Mouse (Mus musculus) right cerebral cortex, postnatal 4 days (tissue): ENCODE results near the gene Clec11a.
"Not testable (repeated sequence)": the region's sequence is repeated elsewhere in the genome, so short reads cannot be mapped to it uniquely, and the experiment has no call there.

ENCODE experiments used
- DNase-seq: peaks from one replicate; pipeline ENCODE4 v3.0.0-alpha.2; 2022

Clec11a gene

DNA sequence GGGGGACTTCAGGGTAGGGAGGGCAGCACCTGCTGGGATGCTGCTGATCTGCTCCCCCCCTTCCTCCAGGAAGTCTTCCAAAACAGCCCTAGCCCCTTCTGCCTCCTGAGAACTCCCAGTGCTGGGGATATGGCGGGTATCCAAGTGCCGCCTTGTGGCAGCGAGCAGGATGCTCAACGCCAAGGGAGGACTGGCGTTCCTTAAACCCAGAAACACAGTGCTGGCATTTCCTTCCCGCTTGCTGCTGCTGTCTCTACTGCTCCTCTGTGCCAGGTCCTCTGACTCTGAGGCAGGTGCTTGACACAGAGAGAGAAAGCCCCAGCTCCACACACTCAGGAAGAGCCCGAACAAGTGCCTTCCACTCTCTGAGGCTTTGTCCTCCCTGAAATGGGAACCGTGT, 14.2 kb upstream of the Clec11a start:
- peak; percentile 79 for DNase-seq

DNA sequence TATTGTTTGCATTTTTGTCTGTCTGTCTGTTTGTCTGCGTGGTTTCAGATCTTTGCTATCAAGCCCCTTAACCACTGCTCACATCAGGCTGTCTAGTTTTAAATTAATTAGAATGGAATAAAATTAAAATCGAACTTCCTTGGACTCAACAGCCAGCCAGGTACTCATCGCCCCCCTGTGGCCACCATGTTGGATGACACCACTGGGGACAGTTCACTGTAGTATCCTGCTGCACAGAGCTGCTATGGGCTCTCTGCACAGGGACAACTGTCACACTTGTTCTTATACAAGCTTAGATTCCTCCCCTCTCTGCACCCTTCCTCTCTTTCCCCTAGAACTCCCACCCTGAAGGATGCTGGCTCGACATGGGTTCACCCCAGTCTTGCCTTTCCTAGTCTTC, 11.2 kb upstream of the Clec11a start:
- DNase-seq = no peak

DNA sequence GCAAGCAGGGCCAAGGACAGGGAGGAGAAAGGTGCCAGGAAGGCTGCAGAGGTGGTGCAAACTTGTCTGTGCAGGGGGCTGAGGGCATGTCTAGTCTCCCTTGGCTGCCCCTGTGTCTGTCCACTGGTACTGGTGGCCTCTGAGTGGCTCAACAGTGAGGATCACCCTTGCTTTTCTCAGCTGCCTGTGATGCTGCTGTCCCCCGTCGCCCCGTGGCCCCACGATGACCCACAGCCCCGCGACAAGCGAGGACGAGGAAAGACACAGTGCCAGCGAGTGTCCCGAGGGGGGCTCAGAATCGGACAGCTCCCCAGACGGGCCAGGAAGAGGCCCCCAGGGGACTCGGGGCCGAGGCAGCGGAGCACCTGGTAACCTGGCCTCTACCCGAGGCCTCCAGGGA, 5.8 kb upstream of the Clec11a start:
- DNase-seq = no peak

DNA sequence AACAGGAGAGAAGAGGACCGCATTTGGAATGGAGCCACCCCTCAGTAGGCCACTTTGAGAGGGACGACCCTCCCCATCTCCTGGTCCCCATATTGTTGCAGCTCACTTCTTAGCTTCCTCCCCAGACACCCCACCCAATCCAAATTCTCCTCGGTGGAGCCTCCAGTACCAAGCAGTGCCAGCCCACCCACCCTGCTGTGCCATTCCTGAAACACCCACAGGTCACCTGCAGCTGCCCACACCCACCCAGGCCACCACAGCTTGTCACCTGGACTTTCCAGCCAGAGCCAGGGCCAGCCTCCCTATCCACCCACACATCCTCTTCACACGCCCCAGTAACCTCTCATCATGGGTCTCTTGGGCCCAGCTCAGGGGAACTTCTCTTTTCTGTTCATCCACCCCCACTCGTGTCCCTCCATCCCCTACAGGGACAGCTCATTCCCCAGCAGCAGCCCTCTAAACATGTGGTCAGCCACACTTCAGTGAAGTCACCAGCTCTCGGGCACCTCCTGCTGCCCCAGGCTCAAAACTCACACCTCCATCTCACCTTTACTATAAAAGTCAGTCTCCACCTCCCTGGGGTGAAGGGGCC, 5.1 kb upstream of the Clec11a start:
- no peak for DNase-seq

DNA sequence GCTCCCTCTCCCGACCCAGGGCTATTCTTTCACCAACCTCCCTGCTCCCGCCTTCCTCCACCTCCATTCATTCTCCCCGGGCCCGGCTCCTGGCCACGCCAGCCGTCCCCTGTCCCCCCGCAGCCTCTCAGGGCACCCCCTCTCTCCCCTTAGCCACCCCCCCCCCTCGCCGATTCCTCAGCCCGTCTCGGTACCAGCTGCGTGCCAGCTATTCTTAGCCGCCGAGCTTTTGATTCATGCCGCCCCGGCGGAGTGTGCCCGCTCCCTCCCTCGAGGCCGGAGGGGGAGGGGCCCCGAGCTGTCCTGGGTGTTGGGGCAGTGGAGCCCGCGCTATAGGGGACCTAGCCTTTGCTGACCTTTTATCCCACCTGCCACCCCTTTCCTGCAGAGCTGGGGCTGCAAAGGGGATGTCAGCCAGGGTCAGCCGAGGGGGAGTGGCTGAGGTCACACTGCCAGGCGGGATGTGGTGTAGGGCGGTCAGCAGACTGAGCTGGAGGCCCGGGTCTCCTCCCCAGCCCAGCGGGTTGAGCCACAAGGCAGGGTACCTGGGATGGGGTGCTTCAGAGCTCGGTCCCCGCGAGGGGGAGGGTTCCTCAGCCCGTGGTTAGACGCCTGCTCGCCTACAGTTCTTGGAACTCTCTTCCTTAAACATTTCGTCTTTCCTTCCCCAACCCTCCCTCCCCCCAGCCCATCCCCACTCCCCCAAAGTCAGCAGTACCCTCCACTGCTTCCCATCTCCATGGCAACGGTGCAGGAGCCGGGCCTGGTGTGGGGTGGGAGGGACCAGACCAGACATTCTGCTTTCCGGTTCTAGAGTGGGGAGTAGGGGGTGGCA, 4.4 kb upstream of the Clec11a start:
- DNase-seq = peak; percentile 69

DNA sequence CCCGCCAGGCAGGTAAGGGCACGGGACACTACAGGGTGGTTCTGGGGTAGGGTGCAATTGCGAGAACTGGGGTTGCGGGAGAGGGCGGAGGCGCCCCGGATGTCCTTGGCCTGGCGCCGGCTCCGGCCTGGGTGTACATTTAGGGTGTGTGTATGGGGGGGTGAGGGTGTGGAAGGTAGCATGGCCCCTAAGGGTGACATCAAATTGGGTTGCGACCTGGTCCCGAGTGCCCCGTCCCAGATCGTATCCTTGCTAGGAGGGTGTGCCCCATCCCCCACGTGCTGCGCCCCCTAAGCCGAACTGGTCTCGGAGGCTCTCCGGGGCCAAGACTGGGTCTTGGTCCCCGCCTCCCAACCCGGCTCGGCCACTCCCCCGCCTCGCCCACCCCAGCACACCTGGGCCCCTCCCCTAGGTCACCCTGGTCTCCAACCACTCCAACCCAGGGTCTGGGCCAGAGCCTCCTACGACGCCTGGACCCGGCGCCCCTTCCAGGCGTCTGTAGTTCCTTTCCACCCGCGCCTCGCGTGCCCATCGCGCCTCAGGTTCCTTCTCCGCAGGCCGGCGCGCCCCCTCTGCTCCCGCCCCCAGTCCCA, 3.7 kb upstream of the Clec11a start:
- DNase-seq = peak; percentile 41

DNA sequence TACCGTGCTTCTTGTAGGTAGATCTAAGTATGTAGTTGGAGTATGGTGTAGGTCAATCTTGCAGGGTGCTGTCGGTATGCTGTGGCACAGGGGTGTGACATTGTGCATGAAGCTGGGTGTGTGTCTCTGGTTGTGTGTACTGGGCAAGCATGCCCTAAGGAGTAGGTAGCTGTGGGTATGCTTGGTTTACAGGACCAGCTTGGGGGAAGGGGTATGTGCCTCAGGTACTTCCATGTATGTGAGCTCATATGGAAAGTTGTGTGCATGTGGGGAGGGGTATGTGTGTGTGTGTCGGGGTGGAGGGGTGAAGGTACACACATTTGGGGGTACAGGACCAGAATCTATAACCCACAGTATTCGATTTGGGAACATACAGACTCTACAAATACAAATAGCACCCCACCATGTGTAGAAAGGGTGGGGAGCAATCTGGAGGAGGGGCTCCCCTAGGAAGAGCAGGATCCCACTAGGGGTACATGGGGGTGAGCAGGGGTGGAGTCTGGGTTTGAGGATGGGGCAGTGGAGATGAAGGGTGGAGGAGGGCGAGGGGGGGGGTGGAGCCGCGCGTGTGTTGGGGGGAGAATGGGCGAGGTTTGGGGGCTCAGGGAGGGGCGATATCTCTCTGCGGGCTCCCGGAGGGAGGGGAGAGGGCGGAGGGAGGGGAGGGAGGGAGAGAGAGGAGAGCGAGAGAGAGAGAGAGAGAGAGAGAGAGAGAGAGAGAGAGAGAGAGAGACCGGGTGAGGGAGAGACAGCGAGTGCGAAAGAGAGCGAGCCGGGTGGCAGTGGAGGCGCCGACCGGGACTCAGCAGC, 3.0 kb upstream of the Clec11a start, which contains the start of gene Shank1:
Gene Shank1 (plus strand): TSS at position 779 of the 810 bp plus-strand sequence.
- peak; percentile 64 for DNase-seq

DNA sequence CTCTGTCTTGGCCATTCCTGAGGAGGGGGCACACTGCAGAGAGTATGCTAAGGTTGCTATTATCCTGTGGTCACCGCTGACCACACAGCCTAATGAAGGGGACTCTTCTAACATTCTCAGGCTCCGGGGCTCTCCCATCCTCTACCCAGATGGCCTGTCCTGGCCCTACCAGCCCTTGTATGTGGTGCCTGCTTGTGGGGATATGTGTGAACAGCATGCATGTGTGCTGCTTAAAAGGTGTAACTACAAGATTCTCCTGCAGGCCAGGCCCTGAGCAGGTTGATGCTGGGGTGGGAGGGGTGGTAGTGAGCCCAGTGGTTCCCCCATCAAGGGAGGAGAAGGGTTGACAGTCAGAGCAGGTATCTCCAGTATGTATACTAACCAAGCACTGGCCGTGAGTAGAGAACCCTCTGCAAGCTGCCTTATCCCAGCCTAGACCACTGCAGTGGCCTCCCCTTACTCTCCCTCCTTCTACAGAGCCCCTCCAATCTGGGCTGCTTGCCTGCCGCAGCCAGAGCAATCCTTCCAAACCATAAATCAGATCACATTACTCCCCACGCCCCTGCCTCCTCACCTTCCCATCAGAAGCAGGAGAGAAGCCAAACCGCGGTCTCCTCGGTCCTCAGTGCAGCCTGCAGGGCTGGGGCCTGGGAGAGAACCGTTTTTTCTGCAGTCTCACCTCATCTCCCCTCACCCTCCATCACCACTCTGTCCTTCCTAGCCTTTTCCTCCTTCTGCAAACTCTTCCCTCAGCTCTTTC, 739 bp upstream of the Clec11a start:
- no peak for DNase-seq

DNA sequence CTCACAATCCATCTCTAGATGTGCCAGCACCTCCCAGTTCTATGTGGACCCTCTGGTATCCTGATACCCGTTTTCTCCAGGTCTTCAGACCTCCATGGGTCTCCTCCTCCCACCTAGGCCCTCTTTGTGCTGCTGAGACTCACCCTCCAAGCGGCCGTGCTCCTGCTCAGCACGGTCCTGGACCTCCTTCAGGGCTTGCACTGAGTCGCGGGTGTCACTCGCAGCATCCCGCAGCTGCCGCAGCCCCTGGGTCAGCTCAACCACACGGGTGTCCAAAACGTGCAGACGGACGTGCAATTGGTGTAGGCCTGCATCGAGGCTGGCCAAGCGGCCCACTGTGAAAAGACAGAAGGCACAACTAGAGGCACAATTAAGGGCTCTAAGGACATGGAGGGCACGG, 1.0 kb downstream of the Clec11a start:
- no peak for DNase-seq

DNA sequence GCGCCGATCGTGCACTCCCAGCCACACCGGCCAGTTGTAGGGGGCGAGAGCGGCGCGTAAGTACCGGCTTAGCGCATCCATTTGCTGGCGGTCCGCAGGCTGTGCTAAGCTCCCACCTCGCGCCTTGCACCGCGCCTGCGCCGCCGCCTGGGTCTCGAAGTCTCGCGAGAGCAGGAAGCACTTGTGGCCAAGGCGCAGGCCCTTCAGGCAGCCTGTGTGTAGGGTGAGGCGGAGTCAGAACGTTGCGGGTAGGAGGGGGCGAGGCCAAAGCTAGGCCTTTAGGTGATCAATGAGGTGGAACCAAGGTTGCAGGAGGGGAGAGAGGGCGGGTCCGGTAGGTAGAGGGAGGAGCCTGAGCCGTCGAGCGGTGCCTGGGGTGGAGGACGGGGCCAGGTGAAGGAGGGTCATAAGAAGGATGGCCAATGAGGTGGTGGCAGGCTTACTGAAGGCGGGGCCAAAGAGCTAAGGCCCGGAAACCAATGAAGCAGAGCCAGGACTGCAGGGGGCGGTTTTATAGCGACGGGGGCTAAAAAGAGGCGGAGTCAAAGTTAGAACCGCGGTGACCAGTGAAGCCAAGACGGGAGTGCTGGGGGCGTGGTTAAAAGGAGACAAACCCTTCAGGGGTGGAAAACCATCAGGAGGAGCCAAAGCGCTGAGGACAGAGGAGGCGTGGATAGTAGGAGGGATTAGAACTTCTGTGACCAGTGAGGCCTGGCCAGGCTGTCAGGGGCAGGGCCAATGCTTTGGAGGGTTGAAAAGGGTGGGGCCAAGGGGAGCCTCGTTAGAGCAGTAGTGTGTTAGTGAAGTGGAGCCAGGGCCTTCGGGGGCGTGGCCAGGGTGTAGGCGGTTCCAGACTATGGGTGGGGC, 1.7 kb downstream of the Clec11a start:
- peak; percentile 93 for DNase-seq

DNA sequence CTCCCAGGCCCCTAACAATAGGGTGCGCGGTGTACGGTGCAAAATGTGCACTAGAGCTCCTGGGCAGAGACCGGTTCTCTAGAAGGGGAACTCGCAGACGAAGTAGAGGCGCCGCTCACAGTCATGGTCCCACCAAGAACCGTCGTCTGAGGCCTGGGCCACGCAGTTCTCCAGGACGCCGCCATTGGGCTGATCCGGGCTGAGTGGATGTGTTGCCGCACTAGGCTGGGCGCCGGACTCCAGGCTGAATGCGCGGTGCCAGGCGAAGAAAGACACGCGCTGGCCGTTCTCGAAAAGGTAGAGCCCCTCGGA, 2.3 kb downstream of the Clec11a start:
- DNase-seq = no peak

DNA sequence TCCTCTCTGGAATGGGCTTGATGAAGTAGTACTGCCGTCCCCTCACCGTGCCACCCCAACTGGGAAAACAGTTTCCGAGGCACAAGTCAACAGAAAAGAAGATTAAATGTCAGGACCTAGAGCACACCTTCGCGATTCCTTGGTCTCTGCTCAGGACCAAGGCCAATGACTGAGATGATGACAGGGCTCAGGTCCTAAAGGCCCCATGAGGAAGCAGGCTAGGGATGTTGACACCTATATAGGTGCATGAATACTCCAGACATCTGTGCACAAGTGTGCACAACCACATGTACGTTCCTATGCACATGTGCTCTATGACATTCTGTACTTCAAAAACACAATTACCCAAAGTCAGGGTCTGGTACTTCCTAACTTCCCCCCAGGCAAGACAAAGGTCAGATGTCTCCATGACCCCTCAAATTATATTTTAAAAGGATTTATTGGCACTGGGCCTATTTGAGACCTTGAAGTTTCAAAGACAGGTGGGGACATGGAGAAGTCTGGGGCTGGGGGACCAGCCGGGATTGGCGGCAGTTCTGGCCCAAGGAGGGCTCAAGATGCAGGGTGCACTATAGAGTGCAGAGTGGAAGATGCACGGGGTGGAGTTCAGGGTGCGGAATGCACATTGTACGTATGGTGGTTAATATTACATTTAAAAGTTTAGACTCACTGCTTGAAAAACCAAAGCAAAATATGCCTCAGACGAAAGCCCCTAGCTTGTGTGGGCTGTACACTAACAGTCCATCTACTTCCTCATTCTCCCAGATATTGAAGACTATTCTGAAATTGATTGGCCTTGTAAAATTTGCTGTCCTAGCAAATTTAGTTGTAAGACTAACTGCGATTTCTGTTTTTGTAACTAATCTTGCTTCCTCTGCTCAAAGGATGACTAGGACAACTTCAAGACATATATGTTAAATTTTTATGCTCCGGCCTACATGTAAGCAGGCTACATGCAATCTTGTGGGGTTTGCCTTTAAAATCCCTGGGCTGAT, 3.1 kb downstream of the Clec11a start:
- DNase-seq = no peak

DNA sequence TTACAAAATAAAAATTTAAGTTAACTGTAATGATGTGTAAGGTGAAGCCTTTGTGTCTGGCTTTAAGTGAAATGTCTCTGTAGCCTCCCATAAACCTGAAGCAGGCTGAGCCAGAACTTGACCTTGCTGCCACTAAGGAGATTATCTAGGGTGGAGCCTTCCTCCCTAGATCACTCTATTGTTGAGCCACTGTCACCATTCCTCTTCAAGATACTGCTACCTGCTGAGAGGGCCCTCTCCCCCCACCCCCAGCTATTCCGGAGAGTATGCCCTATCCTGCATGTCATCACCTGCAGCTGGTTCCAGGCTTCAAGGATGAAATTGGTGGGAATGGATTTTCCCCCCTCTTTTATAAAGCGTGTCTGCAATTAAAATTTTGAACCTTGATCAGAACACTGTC, 9.2 kb downstream of the Clec11a start:
- DNase-seq = not testable (repeated sequence)

DNA sequence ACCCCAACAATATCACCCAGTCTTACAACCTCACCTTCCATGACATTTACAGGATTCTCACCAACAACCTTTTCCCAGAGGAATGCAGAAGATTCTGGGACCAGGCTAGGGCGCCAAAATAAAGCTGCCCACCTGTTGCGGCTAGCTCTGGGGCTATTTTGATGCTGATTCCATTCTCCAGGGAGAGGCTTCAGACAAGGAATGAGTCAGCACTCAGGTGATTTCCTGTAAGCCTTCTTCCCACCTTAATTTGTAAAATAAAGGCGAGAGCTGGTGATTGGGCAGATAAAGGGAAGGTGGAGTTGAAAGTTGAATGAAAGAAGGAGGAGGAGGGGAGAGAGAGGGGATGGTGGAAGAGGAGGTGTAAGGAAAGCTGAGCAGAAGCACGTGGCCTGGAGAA, 15.3 kb downstream of the Clec11a start:
- DNase-seq = no peak

DNA sequence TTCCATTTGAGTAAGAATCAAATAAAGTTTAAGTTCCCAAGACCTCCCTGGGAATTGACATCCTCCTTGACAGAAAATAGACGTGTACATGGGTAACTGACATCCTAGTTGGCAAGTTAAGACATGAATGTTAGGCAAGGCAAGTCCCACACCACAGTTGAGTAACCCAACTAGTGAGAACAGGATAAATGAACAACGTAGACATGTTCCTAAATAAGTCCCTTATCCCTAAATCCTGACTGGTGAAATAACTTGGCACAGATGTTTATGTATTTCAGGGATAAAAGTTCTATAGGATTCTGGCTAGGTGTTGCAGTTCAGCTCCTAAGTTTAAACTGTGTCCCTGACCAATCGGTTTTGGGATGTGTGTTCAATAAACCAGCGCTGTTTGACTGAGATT, 15.7 kb downstream of the Clec11a start:
- no peak for DNase-seq

DNA sequence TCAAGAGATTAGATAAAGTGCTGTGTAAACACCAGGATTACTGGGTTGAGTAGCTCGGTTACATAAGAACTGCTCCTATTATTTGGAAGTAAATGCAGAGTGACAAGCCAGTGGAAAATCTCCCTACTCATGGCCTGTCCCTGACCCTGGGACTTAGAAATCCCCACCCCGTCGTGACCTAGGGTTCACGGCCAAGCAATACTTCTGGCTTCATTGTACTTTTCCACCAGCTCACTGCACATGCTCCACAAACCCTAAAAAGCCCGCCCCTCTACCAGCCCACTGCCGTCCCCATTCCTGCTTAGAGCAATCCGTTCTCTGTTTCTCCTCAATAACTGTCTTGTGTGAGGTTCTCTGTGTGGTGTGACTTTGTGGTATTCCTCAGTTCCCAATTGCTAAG, 18.9 kb downstream of the Clec11a start:
- DNase-seq = no peak

DNA sequence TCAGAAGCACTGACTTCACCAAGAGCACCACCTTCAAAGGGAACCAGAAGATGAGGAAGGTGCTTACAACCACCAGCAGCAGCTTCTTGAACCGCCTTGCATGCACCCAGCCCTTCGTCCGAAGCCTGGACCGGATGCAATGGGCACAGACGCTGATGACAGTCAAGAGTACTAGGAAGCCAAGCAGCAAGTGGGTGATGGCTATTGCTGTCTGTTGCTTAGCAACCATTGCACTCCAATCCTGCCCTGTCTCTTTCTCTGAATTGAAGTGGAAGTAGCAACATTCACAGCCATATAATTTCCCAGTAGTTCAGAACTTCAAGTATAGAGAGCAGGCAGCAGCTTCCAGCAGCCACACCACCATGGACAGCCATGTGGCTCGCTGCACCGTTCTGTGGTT, 25.1 kb downstream of the Clec11a start:
- no peak for DNase-seq

DNA sequence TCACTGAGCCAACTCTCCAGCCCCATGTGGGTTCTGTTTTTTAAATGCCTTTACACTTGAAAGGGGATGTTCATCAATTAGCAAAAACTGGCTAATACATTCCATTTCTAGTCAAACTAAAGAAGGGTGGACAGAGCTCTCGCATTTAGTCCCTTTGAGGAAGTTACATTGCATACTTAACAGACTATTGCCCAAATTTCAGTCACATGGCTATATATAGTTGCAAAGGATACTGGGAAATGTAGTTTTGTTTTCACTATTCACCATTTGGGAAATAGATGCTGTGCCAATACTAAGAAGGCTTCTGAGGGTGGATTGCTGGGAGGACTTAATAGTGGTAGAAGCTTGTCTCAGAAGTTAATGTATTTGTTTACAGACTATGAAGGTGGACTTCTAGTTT, 25.7 kb downstream of the Clec11a start:
- no peak for DNase-seq

DNA sequence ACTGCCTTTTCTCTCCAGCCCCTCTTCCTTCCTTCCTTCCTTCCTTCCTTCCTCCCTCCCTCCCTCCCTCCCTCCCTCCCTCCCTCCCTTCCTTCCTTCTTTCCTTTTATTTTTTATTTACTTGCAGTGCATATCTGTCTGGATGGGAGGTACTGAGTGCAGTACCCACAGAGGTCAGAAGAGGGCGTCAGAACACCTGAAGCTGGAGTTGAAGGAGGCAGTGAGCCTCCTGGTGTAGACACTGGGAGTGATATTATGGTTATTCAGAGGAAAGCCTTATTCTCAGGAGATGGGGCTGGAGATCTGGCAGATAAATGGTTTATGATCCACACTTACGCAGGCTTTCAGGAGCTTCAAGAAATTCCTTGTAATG, 29.5 kb downstream of the Clec11a start:
- DNase-seq = peak; percentile 65

DNA sequence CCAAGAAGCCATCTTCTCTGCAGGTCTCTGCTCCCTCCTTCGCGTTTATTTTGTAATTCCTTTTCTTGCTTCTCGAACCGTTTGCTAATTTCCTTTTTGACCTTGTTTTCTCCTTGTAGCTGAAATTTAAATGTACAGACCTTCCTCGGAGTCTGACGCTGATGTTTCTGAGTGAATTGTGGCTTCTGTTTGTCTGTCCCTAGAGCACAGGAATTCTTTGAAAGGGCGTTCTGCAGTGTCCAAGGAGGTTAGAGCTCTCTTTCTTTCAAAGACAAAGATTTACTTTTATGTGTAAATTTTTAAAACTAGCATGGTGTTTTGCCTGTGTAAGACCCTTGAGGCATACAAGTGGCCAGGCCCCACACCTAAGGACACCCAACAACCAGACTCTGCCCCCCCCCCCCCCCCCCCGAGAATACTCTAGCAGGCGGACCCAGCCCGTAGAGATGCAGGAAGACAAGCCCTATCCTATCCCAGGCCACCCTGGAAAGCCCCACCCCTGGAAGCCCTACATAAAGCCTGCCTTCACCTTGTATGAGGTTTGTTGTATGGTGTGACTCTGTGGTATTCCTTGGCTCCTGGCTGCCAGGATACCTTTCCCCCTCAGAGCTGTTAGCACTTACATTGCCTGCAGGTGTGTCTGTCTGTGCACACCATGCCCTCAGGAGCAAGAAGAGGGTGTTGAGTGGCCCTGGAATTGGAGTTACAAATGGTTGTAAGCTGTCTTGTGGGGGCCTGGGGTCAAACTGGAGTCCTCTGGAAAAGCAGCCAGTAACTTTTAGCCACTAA, 30.0 kb downstream of the Clec11a start:
- DNase-seq = no peak
